Mouse (Mus musculus) hematopoietic stem cell, adult 5-6 weeks (primary cell): Measurements from ENCODE around the gene Tbc1d22b. TPM values are rescaled to one million over a fixed set of nuclear protein-coding genes. Genes with fewer than 3 reads are reported as not detected.
"Not testable (repeated sequence)": the region's sequence is repeated elsewhere in the genome, so short reads cannot be mapped to it uniquely, and the experiment has no call there.

Experiments used
- ATAC-seq, 2 experiments: fragments of 125-278 bp in 1 of 2; replicated peaks in 1 of 2; 2 replicates each; pipeline ENCODE4 v1.8.0; 2016 to 2017; ENCODE audit warnings: inconsistent platforms in 2 of 2, mild to moderate bottlenecking in 2 of 2, moderate number of reproducible peaks in 2 of 2, low read depth in 1 of 2, moderate TSS enrichment in 1 of 2; ENCODE audit not compliant: low FRiP score in 2 of 2, poor library complexity in 2 of 2, severe bottlenecking in 2 of 2, insufficient read depth in 1 of 2, low TSS enrichment in 1 of 2
- total RNA-seq: library from RNA; stranded (forward); fragments of 172-1452, 232-1000 nt; gene quantifications from 2 replicates; pipeline ENCODE4 v1.2.3, GENCODE M21; 2017

Gene Tbc1d22b
- total RNA-seq, 1 experiment from 2014 or later = 5.8 TPM

DNA sequence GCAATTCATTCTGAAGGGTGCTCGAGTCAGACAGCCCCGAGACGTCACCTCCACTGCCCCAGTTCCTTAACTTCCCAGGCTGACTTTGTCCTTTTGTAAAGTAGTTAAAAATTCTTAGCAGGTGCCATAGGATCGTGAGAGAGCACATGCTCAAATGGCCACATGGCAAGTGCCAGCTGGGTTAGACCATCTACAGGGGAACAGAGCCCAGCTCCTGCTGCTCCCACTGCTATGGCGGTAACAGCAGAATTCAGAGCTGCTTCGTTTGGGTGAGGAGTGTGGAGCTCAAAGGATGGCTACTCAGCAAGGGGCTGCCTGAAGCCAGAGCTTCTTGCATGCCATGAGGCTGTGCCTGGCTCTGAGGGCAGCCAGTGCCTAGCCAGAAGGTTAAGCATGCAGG is 20.2 kb downstream of the Tbc1d22b start:
- no peak for ATAC-seq

DNA sequence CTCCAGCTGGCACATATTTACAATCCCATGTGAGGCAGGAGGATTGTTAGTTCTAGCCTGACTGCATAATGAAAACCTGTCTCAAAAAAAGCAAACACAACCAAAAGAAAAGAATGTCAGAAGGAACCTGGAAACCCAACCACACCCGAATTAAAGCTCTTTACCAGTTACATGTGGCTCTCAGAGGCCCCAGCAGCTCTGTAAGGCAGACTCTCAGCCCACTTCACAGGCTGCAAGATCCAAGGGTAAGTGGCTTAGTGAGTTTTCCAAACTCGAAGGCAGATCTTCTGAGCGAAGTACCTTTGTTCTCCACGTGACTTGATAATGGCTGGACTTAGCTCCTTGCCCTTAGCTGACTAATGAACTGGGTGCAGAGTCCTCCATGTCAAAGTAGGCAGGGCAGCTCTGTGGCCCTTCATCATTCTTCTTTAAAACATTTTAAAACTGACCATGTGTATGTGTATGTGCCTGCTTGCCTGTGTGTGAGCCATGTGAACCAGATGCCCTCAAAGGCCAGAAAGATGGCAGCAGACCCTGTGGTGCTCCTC is 30.1 kb downstream of the Tbc1d22b start:
- no peak for ATAC-seq

GRCm38 (mm10) chr17:29583569-29583968 is 34.0 kb downstream of the Tbc1d22b start:
- ATAC-seq = no peak

DNA sequence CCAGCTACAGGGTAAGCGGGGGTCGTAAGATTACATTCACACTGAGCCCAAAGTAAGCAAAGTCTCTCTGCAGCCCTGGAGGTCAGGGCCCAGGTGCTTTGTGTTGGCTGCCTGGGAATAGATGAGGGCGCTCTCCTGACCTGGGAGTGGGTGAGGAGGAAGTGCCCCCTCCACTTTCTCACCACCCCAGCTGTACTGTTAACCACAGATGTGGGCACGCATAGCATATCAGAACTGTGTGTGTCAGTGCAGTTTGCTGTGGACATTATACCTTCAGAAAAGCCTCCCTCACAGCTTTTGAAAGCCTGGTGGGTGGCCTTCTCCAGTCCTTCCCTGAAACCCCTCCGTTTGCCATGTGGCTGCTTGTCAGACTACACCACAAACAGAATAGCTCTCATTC is 34.7 kb downstream of the Tbc1d22b start:
- peak; percentile 38 to 39; a peak in 3 of 4 replicates for ATAC-seq

DNA sequence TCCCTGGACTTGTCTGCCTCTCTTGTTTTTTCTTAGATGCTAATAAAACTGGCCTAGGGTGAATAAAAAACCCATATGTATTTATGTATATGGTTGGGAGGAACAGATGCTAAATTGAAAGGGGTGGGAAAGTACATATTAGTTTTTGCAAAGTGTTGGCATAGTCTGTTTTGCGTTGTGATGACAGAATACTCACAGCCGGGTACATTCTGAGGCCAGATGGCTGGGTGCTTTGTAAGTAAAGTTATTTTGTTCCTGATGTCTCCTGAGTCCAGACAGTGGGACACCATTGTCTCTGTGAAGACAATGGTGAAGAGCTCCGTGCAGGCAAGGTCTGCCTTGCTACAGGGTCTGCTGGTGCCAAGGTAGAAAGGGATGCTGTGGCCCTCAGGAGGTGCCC is 35.2 kb downstream of the Tbc1d22b start:
- ATAC-seq = no peak

DNA sequence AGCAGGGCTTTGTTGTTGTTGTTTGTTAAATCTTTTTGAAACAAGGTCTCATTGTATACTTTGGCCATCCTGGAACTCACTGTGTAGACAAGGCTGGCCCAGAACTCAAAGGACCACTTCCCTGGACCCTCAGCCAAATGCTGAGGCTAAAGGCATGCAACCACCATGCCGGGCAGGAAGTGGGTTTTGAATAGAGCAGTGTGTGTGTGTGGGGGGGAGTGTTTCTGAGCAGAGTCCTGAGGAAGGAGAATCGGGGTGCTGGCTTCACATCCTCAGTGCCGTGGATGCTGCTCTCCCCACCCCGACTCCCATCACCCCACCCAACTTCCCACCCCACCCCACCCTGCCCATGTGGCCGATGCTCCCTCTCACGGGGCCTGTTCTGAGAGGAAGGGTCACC is 35.9 kb downstream of the Tbc1d22b start:
- peak in 1 of 2 experiments; percentile 15; a peak in 1 of 4 replicates for ATAC-seq

DNA sequence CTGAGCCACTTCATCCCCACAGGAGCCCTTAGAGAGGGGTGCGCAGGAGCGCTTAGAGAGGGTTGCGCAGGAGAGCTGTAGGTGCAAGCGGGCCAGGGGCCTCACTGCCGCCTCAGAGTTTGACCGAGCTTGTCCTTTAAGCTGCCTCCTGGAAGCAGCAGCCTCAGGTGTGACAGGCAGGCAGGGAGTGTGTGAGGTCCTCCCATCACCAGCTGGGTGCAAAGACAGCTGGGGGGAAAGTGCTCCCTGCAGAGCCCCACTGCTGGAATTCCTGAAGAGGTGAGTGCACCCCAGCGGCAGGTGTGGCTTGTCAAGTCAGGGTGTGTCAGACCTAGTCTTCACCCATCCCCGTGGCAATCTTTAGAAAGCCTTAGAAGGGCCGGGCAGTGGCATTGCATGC is 37.3 kb downstream of the Tbc1d22b start:
- no peak for ATAC-seq

DNA sequence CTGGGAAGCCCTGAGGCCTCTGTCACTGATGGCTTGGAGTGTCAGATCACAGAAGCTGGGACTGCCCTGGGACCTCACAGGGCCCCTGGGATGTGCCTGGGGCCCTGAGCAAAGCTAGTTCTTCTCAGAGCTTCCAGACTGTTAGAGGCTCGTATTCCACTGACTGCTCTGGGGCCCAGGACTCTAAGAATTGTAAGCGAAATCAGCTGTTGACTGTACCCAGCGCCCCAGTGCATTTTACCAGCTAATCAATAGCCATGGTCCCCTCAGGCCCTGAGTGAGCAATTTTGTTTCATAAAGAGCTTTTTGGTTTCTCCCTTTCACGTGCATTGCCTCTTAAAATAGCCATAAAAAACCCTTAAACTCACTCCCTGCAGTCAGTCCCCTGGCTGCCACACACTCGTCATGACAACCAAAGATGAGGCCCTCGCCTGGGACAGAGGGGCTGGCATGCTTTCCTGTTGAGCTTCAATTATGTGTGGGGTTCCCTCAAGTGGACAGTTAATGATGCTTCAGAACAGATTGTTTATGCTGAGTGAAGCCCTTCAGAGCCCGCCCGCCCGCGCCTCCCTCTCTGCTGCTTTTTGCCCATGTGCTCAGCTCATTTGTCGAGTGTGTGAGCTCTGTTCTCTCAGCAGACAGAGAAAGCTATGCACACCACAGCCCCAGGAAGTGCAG is 39.8 kb downstream of the Tbc1d22b start:
- ATAC-seq = no peak

- no peak for ATAC-seq
These were observed 46.5 kb downstream of the Tbc1d22b start for GRCm38 (mm10) chr17:29595891-29596770.

GRCm38 (mm10) chr17:29596771-29597132 is 47.2 kb downstream of the Tbc1d22b start:
- ATAC-seq = no peak

- no peak for ATAC-seq
These were observed 49.5 kb downstream of the Tbc1d22b start for GRCm38 (mm10) chr17:29599051-29599450.

- no peak for ATAC-seq
These were observed 50.0 kb downstream of the Tbc1d22b start for GRCm38 (mm10) chr17:29599537-29599936.

- no peak; a peak in 1 of 4 replicates for ATAC-seq
These were observed 51.8 kb downstream of the Tbc1d22b start for GRCm38 (mm10) chr17:29601391-29601790.

- ATAC-seq = peak in 1 of 2 experiments; percentile 54; a peak in 1 of 4 replicates
These were observed 53.7 kb downstream of the Tbc1d22b start for GRCm38 (mm10) chr17:29603283-29603682.

DNA sequence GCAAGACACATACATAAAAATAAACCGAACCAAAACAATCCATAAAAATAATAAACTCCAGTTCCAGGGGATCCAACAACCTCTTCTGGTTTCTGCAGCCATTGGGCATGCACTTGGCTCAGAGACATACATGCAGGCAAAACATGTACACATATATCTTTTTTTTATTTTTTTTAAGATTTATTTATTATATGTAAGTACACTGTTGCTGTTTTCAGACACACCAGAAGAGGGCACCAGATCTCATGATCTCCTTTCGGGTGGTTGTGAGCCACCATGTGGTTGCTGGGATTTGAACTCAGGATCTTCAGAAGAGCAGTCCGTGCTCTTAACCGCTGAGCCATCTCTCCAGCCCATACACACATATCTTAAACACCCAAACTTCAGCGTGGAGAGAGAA is 63.9 kb downstream of the Tbc1d22b start:
- ATAC-seq = not testable (repeated sequence)

DNA sequence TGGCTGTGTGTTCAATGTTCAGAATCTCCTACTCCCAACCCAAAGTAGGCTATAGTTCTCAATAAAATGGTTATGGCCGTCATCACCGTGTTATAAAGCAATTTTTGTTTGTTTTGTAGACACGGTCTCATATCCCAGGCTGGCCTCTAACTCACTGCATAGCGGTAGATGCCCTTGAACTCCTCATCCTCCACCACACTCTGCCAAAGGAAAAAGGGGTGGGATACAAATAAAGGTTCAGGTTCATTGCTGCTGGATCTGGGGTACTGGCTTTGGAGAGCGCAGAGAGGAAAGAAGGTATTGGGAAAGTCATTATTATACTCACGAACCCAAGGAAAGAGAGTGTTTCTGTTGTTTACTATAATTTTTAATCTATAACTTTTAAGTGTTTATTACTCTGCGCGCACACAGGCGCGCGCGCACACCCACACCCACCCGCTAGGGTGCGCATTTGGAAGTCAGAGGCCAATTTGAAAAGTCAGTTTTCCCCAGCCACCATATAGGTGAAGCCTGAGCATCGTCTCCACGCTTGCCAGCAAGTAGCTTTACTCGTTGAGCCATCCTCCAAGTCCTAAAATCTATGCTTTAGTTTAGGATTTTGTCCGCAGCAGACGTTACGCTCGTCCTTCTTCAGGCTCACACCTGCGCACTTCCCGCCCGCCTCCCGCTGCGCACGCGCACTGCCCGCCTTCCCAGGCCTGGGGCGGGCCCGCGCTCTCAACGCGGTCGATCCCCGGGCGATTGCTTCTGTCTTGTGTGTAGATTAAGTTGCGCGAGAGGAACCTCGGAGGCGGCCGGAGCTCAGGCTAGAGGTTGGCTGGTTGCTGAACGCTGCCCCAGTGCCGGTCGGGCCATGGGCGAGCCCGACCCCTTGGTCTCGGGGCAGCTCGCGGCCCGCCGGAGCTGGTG is 64.8 kb downstream of the Tbc1d22b start, which contains the start of the genes Rnf8 and Gm28043:
TSS of gene Rnf8 (plus strand) at position 676 of the 909 bp plus-strand sequence.
TSS of gene Gm28043 (plus strand) at position 762 of the 909 bp plus-strand sequence.
- ATAC-seq = peak; percentile 90 to 91

- ATAC-seq = no peak
These were observed 65.5 kb downstream of the Tbc1d22b start for GRCm38 (mm10) chr17:29615024-29615551.
